Mouse (Mus musculus): ENCODE data around the gene Stk11ip. TPM values are rescaled to one million over a fixed set of nuclear protein-coding genes. Genes with fewer than 3 reads are reported as not detected.

Stk11ip gene
- polyA plus RNA-seq (2015; fragmentation: Nextera tagmentation; extraction: Ambion mirVana): 9.3 and 10.9 TPM in 2 replicates

DNA sequence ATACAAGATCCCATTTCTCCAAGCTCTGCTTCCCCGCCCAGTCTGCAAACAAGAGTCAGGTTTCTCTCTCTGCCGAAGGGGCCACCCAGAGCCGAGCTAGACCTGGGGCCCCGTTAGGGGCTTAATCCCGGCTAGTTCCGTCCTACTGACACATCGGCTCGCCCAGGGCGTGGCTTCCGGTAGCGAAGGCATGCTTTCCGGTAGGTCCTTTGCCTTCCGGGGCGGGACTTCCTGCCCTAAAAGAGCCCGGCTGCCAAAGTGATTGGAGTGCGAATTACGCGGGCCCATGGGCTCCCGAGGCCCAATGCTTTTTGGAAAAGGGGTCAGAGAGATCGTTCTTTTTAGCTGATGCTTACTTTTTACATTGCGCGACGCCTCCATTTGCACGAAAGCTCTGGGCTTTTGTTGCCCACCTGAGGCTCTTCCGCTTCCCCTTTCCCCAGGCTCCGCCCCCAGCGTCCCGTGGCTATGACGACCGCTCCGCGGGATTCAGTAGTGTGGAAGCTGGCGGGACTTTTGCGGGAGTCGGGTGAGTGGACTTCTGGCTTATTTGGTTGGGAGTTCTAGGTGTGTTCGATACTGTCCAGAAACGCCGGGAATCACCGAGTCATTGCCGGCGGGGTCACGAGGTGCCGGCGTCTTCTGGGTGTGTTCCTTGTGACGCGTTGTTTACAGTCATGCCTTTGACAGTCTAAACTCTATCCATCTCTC, at the start of gene Stk11ip:
Gene Stk11ip (plus strand): TSS at position 209 of the 711 bp plus-strand sequence.

DNA sequence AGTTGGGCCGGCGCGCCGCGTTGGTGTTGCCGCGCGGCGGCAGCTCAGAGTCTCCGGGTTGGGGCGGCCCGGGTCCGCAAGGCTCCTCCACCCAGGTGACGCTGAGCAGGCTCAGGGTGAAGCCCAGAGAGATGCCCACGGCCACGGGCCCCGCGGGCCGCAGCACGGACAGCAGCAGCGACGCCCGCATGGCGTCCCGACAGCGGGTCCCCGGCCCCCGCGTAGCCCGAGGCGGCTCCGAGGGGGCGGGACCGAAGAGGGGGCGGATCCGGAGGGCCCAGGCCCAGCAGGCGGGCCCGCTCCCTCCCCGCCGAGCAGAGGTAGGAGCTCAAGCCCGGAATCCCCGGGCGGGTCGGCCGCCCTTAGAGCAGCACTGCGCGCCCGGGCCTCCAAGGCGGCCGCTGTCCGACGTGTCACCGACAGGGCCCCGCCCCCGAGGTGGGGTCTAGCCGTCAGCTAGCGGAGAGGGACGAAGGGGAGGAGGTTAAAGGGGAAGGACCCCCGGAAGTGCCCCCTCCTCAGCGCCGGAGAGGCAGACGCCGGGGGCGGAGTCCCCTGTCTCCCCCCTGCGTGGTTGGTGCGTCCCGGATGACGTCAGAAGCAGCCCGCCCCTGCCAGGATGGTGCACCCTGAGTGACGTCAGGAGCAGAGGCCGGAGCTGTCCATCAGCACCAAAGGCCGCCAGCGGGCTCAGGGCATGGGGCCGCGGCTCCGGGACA, 42.3 kb upstream of the Stk11ip start, which contains the start of the genes Chpf and Tmem198:
Gene Chpf (minus strand): TSS at position 392 of the 719 bp plus-strand sequence.
Gene Tmem198 (plus strand): TSS at position 617 of the 719 bp plus-strand sequence.

DNA sequence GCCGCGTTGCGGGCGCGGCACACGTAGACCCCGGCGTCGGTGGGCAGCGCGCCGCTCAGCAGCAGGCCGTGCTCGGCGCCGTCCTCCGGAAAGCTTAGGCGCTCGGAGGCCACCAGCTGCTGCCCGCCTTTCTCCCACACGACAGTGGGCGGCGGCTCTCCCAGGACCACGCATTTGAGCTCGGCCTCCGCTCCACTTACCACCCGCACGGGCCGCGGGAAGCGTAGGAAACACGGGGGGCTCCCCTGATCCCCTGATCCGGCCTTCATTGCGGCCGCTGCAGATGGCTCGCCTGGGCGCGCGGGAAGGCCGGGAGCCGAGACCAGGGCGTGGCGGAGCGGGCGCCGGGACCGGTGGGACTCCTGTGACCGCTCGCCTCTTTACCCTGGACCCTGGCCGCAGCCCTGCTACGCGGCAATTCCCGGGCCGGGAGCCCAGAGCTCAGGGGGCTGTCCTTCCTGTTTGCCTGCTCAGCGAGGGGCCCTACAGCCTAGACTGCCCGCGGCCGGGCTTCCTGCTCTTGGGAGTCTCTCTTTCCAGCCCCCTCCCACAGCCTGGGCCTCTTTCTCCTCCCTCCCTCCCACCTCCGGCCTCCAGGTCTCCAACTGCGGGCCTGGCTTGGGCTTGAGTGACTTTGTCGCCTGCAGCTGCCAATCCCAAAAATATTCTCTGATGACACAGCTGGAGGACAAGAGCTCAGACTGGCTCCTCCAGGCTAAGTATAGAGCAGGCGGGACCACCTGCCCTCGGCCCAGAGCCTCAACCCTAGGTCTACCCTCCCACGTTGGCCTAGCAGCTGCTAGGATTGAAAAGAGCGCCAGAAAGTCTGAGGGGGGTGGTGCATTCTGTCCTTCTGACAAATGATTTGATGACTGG, 15.1 kb upstream of the Stk11ip start, which contains the start of gene Obsl1:
Gene Obsl1 (minus strand): TSS at position 497 of the 876 bp plus-strand sequence.

DNA sequence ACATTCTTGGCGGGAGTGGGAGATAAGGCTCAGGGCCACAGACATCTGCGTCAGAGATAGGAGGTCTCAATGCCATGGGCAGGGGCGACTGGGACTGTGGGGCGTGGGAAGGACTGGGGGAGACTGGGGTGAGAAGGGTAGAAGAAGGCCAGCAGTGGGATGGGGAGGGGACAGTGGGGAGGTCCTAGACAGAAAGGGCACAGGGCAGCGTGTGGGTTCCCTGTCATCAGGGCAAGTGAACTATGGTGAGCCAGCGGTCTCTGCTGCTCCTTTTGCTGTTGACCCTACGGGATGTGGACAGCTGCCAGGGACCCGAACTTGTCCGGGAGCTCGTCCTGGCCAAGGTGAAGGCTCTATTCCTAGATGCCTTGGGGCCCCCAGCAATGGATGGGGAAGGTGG, 14.3 kb upstream of the Stk11ip start, which contains the start of gene Inha:
Gene Inha (plus strand): TSS at position 72 of the 400 bp plus-strand sequence.

DNA sequence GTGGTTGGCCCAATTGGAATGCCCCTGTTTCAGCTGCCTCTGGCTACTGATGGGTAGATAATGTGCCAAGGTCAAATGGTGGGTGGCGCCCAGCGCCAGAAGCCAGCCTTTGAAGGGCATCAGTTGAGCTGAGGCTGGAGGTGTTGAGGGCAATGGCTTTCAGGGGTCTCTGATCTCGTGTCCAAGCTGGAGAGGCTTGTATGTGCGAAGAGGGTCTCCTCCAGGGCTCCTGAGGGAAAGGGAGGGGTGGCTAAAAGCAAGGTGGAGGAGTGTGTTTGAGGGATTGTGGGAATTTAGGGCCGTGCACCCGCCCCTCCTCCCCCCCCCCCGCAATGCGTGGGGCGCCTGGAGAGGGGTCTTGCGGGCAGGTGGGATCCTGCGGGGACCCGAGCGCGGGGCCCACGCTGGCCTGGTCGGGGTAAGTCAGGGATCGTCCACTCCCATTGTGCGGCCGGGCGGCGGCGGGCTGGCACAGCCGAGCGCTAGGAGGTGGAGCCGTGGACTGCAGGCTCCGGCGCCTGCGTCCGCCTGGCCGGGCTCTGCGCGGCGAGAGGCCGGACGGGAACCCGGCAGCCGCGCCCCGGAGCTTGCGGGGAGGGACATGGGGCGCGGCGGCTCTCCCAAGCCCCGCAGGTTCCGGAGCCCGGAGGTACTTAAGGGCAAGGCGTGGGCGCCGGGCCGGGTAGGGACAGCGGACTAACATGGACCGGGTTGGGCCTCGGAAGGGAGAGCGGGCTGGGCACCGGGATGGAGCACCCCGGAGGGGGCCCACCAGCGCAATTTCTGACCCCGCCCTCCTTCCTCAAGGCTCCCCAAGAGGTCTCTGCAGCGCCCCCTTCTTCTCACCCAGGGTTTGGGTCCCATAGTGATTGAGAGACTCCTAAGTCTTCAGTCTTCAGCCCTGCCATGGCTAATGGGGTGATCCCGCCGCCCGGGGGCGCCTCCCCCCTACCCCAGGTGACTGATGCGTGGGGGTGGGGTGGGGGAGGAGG, 24.9 kb downstream of the Stk11ip start, which contains the start of gene Slc4a3:
Gene Slc4a3 (plus strand): TSS at position 302 of the 992 bp plus-strand sequence.

Other genes starting within 250 kb of the Stk11ip start
- gene Resp18, start 243.1 kb upstream of the Stk11ip start, polyA plus RNA-seq (2015; fragmentation: Nextera tagmentation; extraction: Ambion mirVana): not detected in 2 replicates
- 46.6 and 54.4 TPM in 2 replicates for gene Dnpep, start 203.5 kb upstream of the Stk11ip start, polyA plus RNA-seq (2015; fragmentation: Nextera tagmentation; extraction: Ambion mirVana)
- gene Des, start 161.2 kb upstream of the Stk11ip start, polyA plus RNA-seq (2015; fragmentation: Nextera tagmentation; extraction: Ambion mirVana): 18.8 and 21.8 TPM in 2 replicates
- gene Speg, start 146.2 kb upstream of the Stk11ip start, polyA plus RNA-seq (2015; fragmentation: Nextera tagmentation; extraction: Ambion mirVana): 6.9 and 7.2 TPM in 2 replicates
- 31.2 and 35.9 TPM in 2 replicates for gene Gmppa, start 85.6 kb upstream of the Stk11ip start, polyA plus RNA-seq (2015; fragmentation: Nextera tagmentation; extraction: Ambion mirVana)
- gene Asic4, start 71.1 kb upstream of the Stk11ip start, polyA plus RNA-seq (2015; fragmentation: Nextera tagmentation; extraction: Ambion mirVana): not detected in 2 replicates
- 8.8 and 10.6 TPM in 2 replicates for gene Chpf, start 42.2 kb upstream of the Stk11ip start, polyA plus RNA-seq (2015; fragmentation: Nextera tagmentation; extraction: Ambion mirVana)
- gene Tmem198, start 42.0 kb upstream of the Stk11ip start, polyA plus RNA-seq (2015; fragmentation: Nextera tagmentation; extraction: Ambion mirVana): 0.25 and 0.32 TPM in 2 replicates
- gene Obsl1, start 15.1 kb upstream of the Stk11ip start, polyA plus RNA-seq (2015; fragmentation: Nextera tagmentation; extraction: Ambion mirVana): 13.6 and 19.7 TPM in 2 replicates
- gene Inha, start 14.5 kb upstream of the Stk11ip start, polyA plus RNA-seq (2015; fragmentation: Nextera tagmentation; extraction: Ambion mirVana): 0.97 and 1.8 TPM in 2 replicates
- 3.3 and 4.3 TPM in 2 replicates for gene Slc4a3, start 24.7 kb downstream of the Stk11ip start, polyA plus RNA-seq (2015; fragmentation: Nextera tagmentation; extraction: Ambion mirVana)